Mouse (Mus musculus) urinary bladder, adult 2 months (tissue): ENCODE results near the gene Zim1. TPM values are rescaled to one million over a fixed set of nuclear protein-coding genes. Genes with fewer than 3 reads are reported as not detected.

Source experiments
- DNase-seq: peaks from one replicate; pipeline ENCODE4 v3.0.0; 2022; ENCODE audit warnings: low spot score
- polyA plus RNA-seq: library from polyadenylated mRNA; depleted of rRNA; stranded (reverse); fragments of >200 nt; gene quantifications from 2 replicates; pipeline ENCODE4 v1.2.3, GENCODE M21; 2012; rRNA removed

Zim1 gene
- polyA plus RNA-seq = 2.6 and 4.4 TPM in 2 replicates

- peak; percentile 64 for DNase-seq
These were observed at the start of gene Zim1 for GRCm38 (mm10) chr7:6696241-6697045. Gene Zim1, minus strand, starts transcription at chr7:6696450.

- DNase-seq = no peak
These were observed 48.1 kb upstream of the Zim1 start for GRCm38 (mm10) chr7:6744281-6744904.

- DNase-seq = no peak
These were observed 39.8 kb upstream of the Zim1 start for GRCm38 (mm10) chr7:6736060-6736459.

GRCm38 (mm10) chr7:6731930-6732329, 35.7 kb upstream of the Zim1 start:
- no peak for DNase-seq

GRCm38 (mm10) chr7:6731373-6731772, 35.1 kb upstream of the Zim1 start:
- DNase-seq = no peak

- DNase-seq = no peak
These were observed 34.6 kb upstream of the Zim1 start for GRCm38 (mm10) chr7:6730801-6731200.

GRCm38 (mm10) chr7:6730241-6730640, 34.0 kb upstream of the Zim1 start, which contains the start of the genes Peg3 and Usp29:
Gene Peg3, minus strand, starts transcription at chr7:6730431.
Gene Usp29, plus strand, starts transcription at chr7:6730578.
- DNase-seq = peak; percentile 65

GRCm38 (mm10) chr7:6729061-6729817, 33.0 kb upstream of the Zim1 start:
- peak; percentile 63 for DNase-seq

- peak; percentile 57 for DNase-seq
These were observed 32.1 kb upstream of the Zim1 start for GRCm38 (mm10) chr7:6728263-6728931.

- peak; percentile 34 for DNase-seq
These were observed 31.3 kb upstream of the Zim1 start for GRCm38 (mm10) chr7:6727351-6728121.

- no peak for DNase-seq
These were observed 13.1 kb upstream of the Zim1 start for GRCm38 (mm10) chr7:6709396-6709795.

GRCm38 (mm10) chr7:6708451-6709180, 12.4 kb upstream of the Zim1 start:
- no peak for DNase-seq

GRCm38 (mm10) chr7:6707416-6708015, 11.3 kb upstream of the Zim1 start:
- DNase-seq = no peak

GRCm38 (mm10) chr7:6699230-6699629, 3.0 kb upstream of the Zim1 start:
- no peak for DNase-seq

GRCm38 (mm10) chr7:6685511-6685910, 10.7 kb downstream of the Zim1 start:
- no peak for DNase-seq

GRCm38 (mm10) chr7:6666726-6667125, 29.5 kb downstream of the Zim1 start:
- no peak for DNase-seq

- DNase-seq = no peak
These were observed 32.8 kb downstream of the Zim1 start for GRCm38 (mm10) chr7:6663430-6663829.

GRCm38 (mm10) chr7:6659605-6660004, 36.6 kb downstream of the Zim1 start:
- no peak for DNase-seq

GRCm38 (mm10) chr7:6658606-6659005, 37.6 kb downstream of the Zim1 start:
- no peak for DNase-seq

- no peak for DNase-seq
These were observed 44.1 kb downstream of the Zim1 start for GRCm38 (mm10) chr7:6652151-6652550.
